Mouse (Mus musculus): Measurements from ENCODE around the gene Nmt1.

DNA sequence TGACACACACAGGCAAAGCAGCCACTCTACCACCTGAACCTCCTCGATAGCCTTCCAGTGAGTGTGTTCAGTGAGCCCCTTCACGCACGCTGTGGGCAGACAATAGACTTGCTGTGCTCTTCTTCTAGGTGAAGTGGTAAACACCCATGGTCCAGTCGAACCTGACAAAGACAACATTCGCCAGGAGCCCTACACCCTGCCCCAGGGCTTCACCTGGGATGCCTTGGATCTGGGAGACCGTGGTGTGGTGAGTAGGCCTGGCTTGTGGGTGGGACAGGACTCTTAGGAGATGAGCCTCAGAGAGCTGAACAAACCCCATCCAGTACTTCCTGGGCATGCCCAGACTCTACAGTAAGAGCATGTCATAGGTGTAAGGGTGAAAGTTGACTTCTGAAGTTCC is 24.1 kb downstream of the Nmt1 start:
- no peak for TF ChIP-seq CTCF (IDR thresholded peaks at IDR 0.05; ENCODE audit: low read depth, low read length)
- TF ChIP-seq TAL1 (conservative IDR thresholded peaks at IDR 0.05; ENCODE audit: low read depth, low read length): no peak
- TF ChIP-seq GATA1 (IDR thresholded peaks at IDR 0.05; ENCODE audit: borderline replicate concordance, low read length): no peak
- no peak for TF ChIP-seq POLR2AphosphoS5 (IDR thresholded peaks at IDR 0.05; ENCODE audit: insufficient replicate concordance, low read depth, low read length)

Data from G1E (cell line).